Mouse (Mus musculus) ES-E14 (cell line): ENCODE measurements around the gene Aadacl2. TPM values are rescaled to one million over a fixed set of nuclear protein-coding genes. Genes with fewer than 3 reads are reported as not detected.

Experiments used
- DNase-seq: peaks from one replicate; pipeline ENCODE4 v3.0.0-alpha.2; 2013; ENCODE audit warnings: low read depth, low spot score
- H3K27ac ChIP-seq: 2 replicates; pipeline ENCODE4 v1.5.1; 2012; ENCODE audit warnings: low read depth, mild to moderate bottlenecking, low read length, moderate library complexity, mixed read lengths; ENCODE audit not compliant: poor library complexity, insufficient read depth, severe bottlenecking
- H3K36me3 ChIP-seq: 2 replicates; pipeline ENCODE4 v1.6.1; 2012; ENCODE audit warnings: mild to moderate bottlenecking, low read length, moderate library complexity, mixed read lengths; ENCODE audit not compliant: control insufficient read depth, poor library complexity, insufficient read depth, severe bottlenecking
- H3K4me1 ChIP-seq, 2 experiments: fragments of 150-350 bp in 1 of 2; sonication (generic) in 1 of 2; 2 replicates each; pipeline ENCODE4 v1.6.1; 2012; ENCODE audit warnings: low read length in 2 of 2, mild to moderate bottlenecking in 1 of 2, mixed read lengths in 1 of 2; ENCODE audit not compliant: control insufficient read depth in 2 of 2, insufficient read depth in 2 of 2, poor library complexity in 1 of 2
- H3K4me3 ChIP-seq, 2 experiments: fragments of 150-350 bp in 1 of 2; sonication (generic) in 1 of 2; 2 replicates each; pipeline ENCODE4 v1.5.1; 2012; ENCODE audit warnings: low read length in 2 of 2, low read depth in 1 of 2, mild to moderate bottlenecking in 1 of 2, mixed read lengths in 1 of 2; ENCODE audit not compliant: insufficient read depth in 1 of 2, poor library complexity in 1 of 2, severe bottlenecking in 1 of 2
- H3K9ac ChIP-seq: 2 replicates; pipeline ENCODE4 v1.6.1; 2012; ENCODE audit warnings: low read depth, mild to moderate bottlenecking, low read length, mixed read lengths; ENCODE audit not compliant: poor library complexity, insufficient read depth, severe bottlenecking
- H3K9me3 ChIP-seq: fragments of 150-350 bp; sonication (generic); 2 replicates; pipeline ENCODE4 v1.6.1; 2012; ENCODE audit warnings: low read depth, mild to moderate bottlenecking, low read length; ENCODE audit not compliant: control insufficient read depth, insufficient read depth
- CHD2 ChIP-seq: IDR thresholded peaks from 2 replicates; pipeline ENCODE4 v1.6.1; 2014; ENCODE audit warnings: mild to moderate bottlenecking, low read depth, low read length, inconsistent platforms
- HCFC1 ChIP-seq: IDR thresholded peaks from 2 replicates; pipeline ENCODE4 v1.6.1; 2012; ENCODE audit warnings: low read length, inconsistent platforms, borderline replicate concordance; ENCODE audit not compliant: insufficient read depth
- MAFK ChIP-seq: IDR thresholded peaks from 2 replicates; pipeline ENCODE4 v1.6.1; 2014; ENCODE audit warnings: mild to moderate bottlenecking, low read depth, low read length, inconsistent platforms; ENCODE audit not compliant: insufficient read depth
- ZC3H11A ChIP-seq: IDR thresholded peaks from 2 replicates; pipeline ENCODE4 v1.6.1; 2012; ENCODE audit warnings: low read depth, mild to moderate bottlenecking, inconsistent platforms, low read length, borderline replicate concordance
- ZNF384 ChIP-seq: IDR thresholded peaks from 2 replicates; pipeline ENCODE4 v1.6.1; 2012; ENCODE audit warnings: low read depth, low read length, inconsistent platforms
- in situ Hi-C, 2 experiments: fragments of 600-800 bp; cut with MboI; formaldehyde crosslinking; loops; one replicate each; pipeline ENCODE4 v1.15.1; 2025; ENCODE audit warnings: low sequenced_read_pairs in 2 of 2, inconsistent platforms in 1 of 2; ENCODE audit not compliant: unreplicated experiment in 2 of 2
- total RNA-seq: library from RNA; depleted of rRNA; stranded (reverse); fragments of 300-350 nt; gene quantifications from 2 replicates; pipeline ENCODE4 v1.2.3, GENCODE M21; 2012; rRNA removed

Aadacl2 gene
- total RNA-seq, 1 experiment, result not detected

DNA sequence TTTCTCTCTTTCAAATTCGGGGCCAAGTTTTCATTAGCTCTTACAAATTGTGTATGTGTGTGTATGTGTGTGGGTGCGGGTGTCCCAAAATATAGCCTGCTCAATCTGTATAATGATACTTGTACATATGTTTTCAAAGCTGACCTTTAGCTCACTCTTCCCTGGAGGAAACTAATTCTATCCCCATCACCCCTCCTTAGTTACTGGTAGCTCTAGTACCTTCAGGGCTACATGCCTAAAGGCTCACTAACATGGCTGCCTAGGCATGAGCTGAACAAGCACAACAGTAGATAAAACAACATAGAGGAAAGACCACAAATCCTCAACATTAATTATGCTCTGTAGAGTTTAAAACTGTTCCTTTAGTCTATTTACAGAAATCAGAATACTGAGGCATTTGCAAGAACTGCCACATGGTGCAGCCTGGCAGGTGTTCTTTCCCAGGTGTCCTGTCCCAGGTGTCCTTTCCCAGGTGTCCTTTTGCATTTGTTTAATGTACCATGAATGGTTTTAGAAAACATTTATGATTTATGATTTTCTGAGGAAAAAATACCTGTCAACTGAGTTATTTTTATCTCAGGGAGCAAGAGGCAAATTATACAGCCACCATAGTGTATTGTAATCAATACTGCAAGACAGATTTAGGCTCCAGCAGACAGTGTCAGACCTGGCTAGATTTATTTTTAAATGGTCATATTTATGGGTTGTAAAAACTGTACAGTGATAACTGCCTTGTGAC lies 50.7 kb downstream of the Aadacl2 start:
- no peak for DNase-seq
- no peak overlapping the region for H3K27ac ChIP-seq
- no peak overlapping the region for H3K4me3 ChIP-seq
- in situ Hi-C loops, result loop anchor here in 1 of 2 experiments (10.0 kb wide), 1 partner anchor 192 kb away; the partner anchor contains the start of gene Gm8298
- TF ChIP-seq MAFK, result no peak
- no peak for TF ChIP-seq CHD2
- H3K36me3 ChIP-seq, result no peaks in the 10 kb centered on the region
- H3K9me3 ChIP-seq, result no peaks in the 10 kb centered on the region
- H3K4me1 ChIP-seq, result no peaks in the 10 kb centered on the region
- no peak overlapping the region for H3K9ac ChIP-seq

DNA sequence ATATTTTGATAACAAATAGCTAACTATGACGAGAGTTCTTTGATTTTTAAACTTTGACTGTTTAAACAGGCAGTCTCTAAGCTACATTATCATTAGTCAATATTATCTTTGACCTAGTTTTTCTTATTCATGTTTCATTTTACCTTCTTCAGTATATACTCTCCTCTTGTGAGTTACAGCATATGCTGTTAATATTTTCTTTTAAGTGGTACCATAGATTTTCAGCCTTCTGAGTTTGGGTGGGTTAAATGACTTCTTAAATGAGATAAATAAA lies 51.2 kb downstream of the Aadacl2 start:
- Histone ChIP-seq H3K36me3 (no peaks in the 10 kb centered on the region), H3K27ac (no peak overlapping the region), H3K9ac (no peak overlapping the region), H3K4me1 (no peaks in the 10 kb centered on the region), H3K4me3 (no peak overlapping the region), H3K9me3 (no peaks in the 10 kb centered on the region)
- DNase-seq, result no peak
- in situ Hi-C loops, result loop anchor here in 1 of 2 experiments (10.0 kb wide), 1 partner anchor 193 kb away; the partner anchor contains the start of gene Gm8298
- TF ChIP-seq MAFK (no peak), ZC3H11A (no peak), ZNF384 (no peak), HCFC1 (no peak), CHD2 (no peak)

Other genes starting within 250 kb of the Aadacl2 start
- not detected in 2 replicates for gene Gm8298, start 145.7 kb upstream of the Aadacl2 start, total RNA-seq
- gene C130079G13Rik, start 81.5 kb upstream of the Aadacl2 start, total RNA-seq, result not detected in 2 replicates
- not detected in 2 replicates for gene Aadac, start 19.0 kb downstream of the Aadacl2 start, total RNA-seq
- not detected in 2 replicates for gene Sucnr1, start 75.1 kb downstream of the Aadacl2 start, total RNA-seq